Mouse (Mus musculus): ENCODE results near the gene Tex38. TPM values are rescaled to one million over a fixed set of nuclear protein-coding genes. Genes with fewer than 3 reads are reported as not detected.

Tex38 gene
- total RNA-seq, 2 experiments from 2014 or later, result not detected

GRCm38 (mm10) chr4:115777627-115778026 lies 3.2 kb downstream of the Tex38 start:
- peak; percentile 62 for ATAC-seq (replicated peaks; ENCODE audit: poor library complexity, severe bottlenecking)

DNA sequence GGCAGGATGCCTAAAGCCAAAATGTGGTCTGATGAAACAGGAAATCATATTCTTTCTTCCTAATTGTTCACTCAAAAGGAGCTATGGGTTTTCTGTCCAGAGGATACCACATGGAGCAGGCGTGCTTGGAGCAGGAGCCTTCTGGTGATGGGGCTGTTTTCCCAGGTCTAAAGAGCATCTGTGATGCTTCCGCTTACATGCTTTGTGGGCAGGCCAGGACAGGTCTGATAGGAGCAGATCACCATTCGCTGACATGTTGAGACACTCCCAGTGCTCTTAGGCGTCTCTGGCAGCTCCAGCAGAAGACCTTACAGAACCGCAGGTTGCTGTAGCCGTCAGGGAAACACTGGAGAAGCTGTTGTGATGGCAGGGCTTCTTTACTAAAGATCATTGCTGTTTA lies 5.8 kb downstream of the Tex38 start:
- ATAC-seq (replicated peaks; ENCODE audit: poor library complexity, severe bottlenecking), result no peak

DNA sequence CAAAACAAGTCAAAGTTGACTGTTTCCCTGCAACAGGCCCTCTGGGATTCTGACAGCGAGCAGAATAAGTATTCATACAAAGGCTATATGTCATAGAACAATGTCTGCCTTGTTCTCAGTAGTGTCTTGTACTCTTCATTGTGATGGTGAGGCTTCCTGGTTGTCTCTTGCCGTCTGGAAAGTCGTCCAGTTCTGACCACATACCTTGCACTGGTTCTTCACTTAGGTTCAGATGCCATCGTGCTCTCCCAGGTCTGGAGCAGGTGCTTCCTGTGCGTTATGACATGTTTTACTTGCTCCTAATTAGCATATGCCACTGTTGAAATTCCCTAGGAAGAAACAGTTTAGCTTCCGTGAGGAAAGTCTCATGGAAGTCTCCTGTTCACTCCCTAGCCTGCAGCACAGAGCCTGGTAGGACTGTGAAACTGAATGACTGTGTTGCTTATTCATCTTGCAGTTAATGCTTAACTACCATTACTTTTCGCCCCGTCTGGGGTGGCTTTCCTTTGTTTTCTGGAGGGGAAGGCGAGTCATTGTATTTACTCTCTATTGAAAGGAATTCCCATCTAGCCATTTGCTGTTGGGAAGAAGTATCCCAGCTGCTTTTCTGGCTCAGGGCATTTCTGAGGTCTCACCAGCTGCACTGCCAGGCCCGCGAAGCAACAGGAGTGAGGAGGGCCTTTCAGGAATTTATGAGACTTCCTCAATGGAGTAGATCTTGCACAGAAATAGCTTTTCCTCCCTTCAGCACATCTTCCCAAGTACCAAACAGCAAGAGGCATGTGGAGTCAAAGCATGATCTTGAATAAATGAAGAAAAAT lies 13.0 kb downstream of the Tex38 start:
- ATAC-seq (replicated peaks; ENCODE audit: poor library complexity, severe bottlenecking), result no peak

GRCm38 (mm10) chr4:115764581-115764980 lies 16.2 kb downstream of the Tex38 start:
- ATAC-seq (replicated peaks; ENCODE audit: poor library complexity, severe bottlenecking), result no peak

GRCm38 (mm10) chr4:115761206-115761605 lies 19.6 kb downstream of the Tex38 start:
- ATAC-seq (replicated peaks; ENCODE audit: poor library complexity, severe bottlenecking), result no peak

GRCm38 (mm10) chr4:115754851-115755250 lies 26.0 kb downstream of the Tex38 start:
- ATAC-seq (replicated peaks; ENCODE audit: poor library complexity, severe bottlenecking), result no peak

- no peak for ATAC-seq (replicated peaks; ENCODE audit: poor library complexity, severe bottlenecking)
Observed at GRCm38 (mm10) chr4:115754101-115754500, 26.7 kb downstream of the Tex38 start.

DNA sequence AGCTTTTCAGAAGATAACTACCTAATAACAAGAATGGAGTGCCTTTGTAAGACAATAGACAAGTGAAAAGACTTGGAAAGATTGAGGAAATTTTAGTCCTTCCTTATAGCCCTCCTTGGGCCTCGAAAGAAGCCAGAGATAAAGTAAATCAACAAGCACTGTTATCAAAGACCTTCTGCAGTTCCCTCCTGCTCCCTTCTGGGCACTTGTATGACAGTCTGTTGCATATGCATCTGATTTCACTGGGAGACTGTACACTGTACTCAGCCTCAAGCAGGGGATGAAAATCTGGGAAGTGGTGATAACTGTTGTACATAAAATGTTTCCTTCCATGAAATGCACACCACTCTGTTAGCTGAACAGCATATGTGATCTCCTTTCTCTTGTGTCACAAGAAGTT lies 31.5 kb downstream of the Tex38 start:
- no peak for ATAC-seq (replicated peaks; ENCODE audit: poor library complexity, severe bottlenecking)

GRCm38 (mm10) chr4:115748181-115748580 lies 32.6 kb downstream of the Tex38 start:
- no peak for ATAC-seq (replicated peaks; ENCODE audit: poor library complexity, severe bottlenecking)

GRCm38 (mm10) chr4:115743096-115743495 lies 37.7 kb downstream of the Tex38 start:
- ATAC-seq (replicated peaks; ENCODE audit: poor library complexity, severe bottlenecking), result no peak

- ATAC-seq (replicated peaks; ENCODE audit: poor library complexity, severe bottlenecking), result no peak
Observed at GRCm38 (mm10) chr4:115742658-115743057, 38.2 kb downstream of the Tex38 start.

DNA sequence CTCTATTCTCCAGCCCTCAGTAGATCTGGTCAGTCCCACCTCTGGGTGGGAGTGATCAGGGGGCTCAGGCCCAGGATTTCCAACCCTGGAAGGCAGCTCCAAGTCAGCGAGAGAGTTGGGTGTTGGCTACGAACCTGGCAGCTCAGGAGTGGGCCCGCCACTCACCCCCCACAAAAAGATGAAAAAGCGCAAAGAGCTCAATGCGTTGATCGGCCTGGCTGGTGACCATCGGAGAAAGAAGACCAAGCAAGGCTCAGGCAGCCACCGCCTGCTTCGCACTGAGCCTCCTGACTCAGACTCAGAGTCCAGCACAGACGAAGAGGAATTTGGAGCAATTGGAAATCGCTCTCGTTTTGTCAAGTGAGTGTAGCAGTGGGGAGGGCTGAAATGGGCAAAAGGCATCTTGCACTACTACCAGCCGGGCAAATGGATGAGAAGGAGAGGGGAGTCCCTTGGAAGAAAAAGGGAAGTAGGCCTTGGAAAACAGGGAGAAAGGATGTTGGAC lies 42.3 kb downstream of the Tex38 start:
- ATAC-seq (replicated peaks; ENCODE audit: poor library complexity, severe bottlenecking), result no peak

DNA sequence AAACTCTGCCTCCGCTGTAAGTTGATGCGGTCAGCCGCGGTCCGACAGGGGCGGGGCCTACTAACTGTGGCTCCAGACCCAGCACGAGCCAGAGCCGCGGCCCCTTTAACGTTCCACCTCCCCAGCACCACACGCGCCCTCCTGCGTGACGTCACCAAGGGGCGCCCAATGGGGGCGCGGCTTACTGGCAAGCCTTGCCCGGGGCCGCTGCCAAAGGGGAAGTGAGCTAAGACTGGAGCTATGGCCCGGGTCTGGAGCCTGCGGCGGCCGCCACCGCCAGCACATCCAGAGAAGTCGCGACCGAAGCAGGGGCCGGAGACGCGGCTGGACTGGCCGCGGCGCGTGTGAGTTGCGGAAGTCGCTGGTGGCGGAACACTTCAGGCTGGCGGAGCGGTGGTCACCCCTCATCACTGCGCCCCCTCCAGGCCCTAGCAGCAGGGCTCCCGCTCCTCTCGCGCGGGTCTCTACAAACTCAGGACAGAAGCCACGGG lies 43.2 kb downstream of the Tex38 start, which contains the start of gene Efcab14:
Efcab14 (plus strand) TSS at position 194 of the 491 bp plus-strand sequence.
- peak; percentile 91 for ATAC-seq (replicated peaks; ENCODE audit: poor library complexity, severe bottlenecking)

DNA sequence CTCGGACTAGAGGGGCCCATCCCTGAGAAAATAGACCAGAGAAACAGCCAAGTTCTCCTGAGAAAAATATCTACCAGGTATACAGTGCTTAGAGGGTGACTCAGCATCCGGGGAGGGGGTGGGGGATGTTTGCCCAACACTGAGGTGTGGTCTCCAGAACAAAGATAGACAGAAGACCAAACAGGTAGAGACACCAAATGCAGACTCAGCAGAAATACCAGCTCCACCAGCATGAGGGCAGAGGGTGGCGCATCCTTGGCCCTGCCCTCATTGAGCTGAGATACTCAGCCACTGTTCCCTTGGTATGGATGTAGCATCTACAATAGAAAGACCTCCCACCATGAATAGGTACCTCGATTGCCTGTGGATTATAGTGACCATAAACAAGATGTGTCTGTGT lies 46.0 kb downstream of the Tex38 start:
- no peak for ATAC-seq (replicated peaks; ENCODE audit: poor library complexity, severe bottlenecking)

DNA sequence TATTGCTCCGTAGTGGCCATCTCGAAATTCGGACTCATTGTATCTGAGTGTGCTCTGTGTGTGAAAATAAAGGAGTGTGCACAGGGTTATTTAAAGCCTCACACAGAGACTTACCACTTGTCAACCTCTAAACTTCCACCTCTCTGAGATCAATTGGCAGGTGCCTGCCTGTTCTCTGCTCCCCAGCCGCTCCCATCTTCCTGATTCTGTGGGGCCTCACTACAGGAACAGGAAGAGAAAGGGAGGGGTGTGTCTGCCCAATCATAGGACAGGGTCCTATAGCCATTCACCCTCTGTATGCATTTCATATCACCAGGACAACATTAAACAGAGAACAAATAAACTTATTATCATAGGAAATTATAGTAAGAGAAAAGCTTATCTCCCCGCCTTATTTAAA lies 47.1 kb downstream of the Tex38 start:
- 0 out of 2 replicates have a peak, but pooled peaks have one; percentile 17 for ATAC-seq (replicated peaks; ENCODE audit: poor library complexity, severe bottlenecking)

- ATAC-seq (replicated peaks; ENCODE audit: poor library complexity, severe bottlenecking), result no peak
Observed at GRCm38 (mm10) chr4:115732223-115732818, 48.5 kb downstream of the Tex38 start.

- peak; percentile 87 for ATAC-seq (replicated peaks; ENCODE audit: poor library complexity, severe bottlenecking)
Observed at GRCm38 (mm10) chr4:115731588-115732222, 49.1 kb downstream of the Tex38 start.
